Mouse (Mus musculus) mature B cell (primary cell): ENCODE results near the gene Spata46.

Experiments
- in situ Hi-C: fragments of 300-500 bp; cut with MboI; formaldehyde crosslinking; loops from 2 replicates; pipeline ENCODE4 v1.14.3; 2019

The Spata46 gene

GRCm38 (mm10) chr1:170339943-170340342 is 31.3 kb downstream of the Spata46 start:
- in situ Hi-C loops: no loop called here

- in situ Hi-C loops: no loop called here
Observed at GRCm38 (mm10) chr1:170343081-170343480, 34.5 kb downstream of the Spata46 start.

- in situ Hi-C loops: no loop called here
Observed at GRCm38 (mm10) chr1:170343906-170344305, 35.3 kb downstream of the Spata46 start.

- in situ Hi-C loops: no loop called here
Observed at GRCm38 (mm10) chr1:170346266-170346665, 37.7 kb downstream of the Spata46 start.

- in situ Hi-C loops: no loop called here
Observed at GRCm38 (mm10) chr1:170351080-170351479, 42.5 kb downstream of the Spata46 start.

GRCm38 (mm10) chr1:170353335-170353734 is 44.7 kb downstream of the Spata46 start:
- in situ Hi-C loops: no loop called here

- in situ Hi-C loops: no loop called here
Observed at GRCm38 (mm10) chr1:170360183-170360915, 51.7 kb downstream of the Spata46 start.
